Mouse (Mus musculus) MEL (cell line): ENCODE results near the gene Dnph1.
A peak's percentile ranks its signal among the peaks of the same experiment; 100 is the strongest.

Source experiments
- BHLHE40 ChIP-seq: IDR thresholded peaks from 2 replicates; pipeline ENCODE4 v1.6.1; 2012; ENCODE audit warnings: low read depth, mild to moderate bottlenecking, inconsistent platforms, low read length, improper control_type of control experiment, borderline replicate concordance
- CTCF ChIP-seq, 3 experiments: IDR thresholded peaks in 2 of 3; conservative IDR thresholded peaks in 1 of 3; 2 replicates each; pipeline ENCODE4 v1.5.1; 2011 to 2012; ENCODE audit warnings: low read length in 3 of 3, low read depth in 2 of 3, mild to moderate bottlenecking in 2 of 3, improper control_type of control experiment in 1 of 3, inconsistent platforms in 1 of 3, mixed read lengths in 1 of 3, moderate library complexity in 1 of 3; ENCODE audit not compliant: control insufficient read depth in 1 of 3, insufficient read depth in 1 of 3, poor library complexity in 1 of 3, severe bottlenecking in 1 of 3
- EP300 ChIP-seq, 2 experiments: IDR thresholded peaks; 2 replicates each; pipeline ENCODE4 v1.6.1; 2011; ENCODE audit warnings: improper control_type of control experiment in 2 of 2, low read length in 2 of 2, low read depth in 1 of 2, mild to moderate bottlenecking in 1 of 2
- ETS1 ChIP-seq: IDR thresholded peaks from 2 replicates; pipeline ENCODE4 v1.6.1; 2012; ENCODE audit warnings: low read depth, mild to moderate bottlenecking, inconsistent platforms, low read length, improper control_type of control experiment, moderate library complexity
- MAZ ChIP-seq: IDR thresholded peaks from 2 replicates; pipeline ENCODE4 v1.6.1; 2012; ENCODE audit warnings: low read depth, mild to moderate bottlenecking, inconsistent platforms, low read length, improper control_type of control experiment
- POLR2A ChIP-seq, 2 experiments: IDR thresholded peaks; 2 replicates each; pipeline ENCODE4 v1.6.1; 2011 to 2012; ENCODE audit warnings: low read length in 2 of 2, mild to moderate bottlenecking in 2 of 2, control low read depth in 1 of 2, improper control_type of control experiment in 1 of 2, low read depth in 1 of 2, moderate library complexity in 1 of 2; ENCODE audit not compliant: control insufficient read depth in 1 of 2, insufficient read depth in 1 of 2, poor library complexity in 1 of 2
- POLR2AphosphoS2 ChIP-seq: IDR thresholded peaks from 2 replicates; pipeline ENCODE4 v1.6.1; 2011; ENCODE audit warnings: low read length, improper control_type of control experiment
- POLR2AphosphoS5 ChIP-seq: IDR thresholded peaks from 2 replicates; pipeline ENCODE4 v1.6.1; 2012; ENCODE audit warnings: low read depth, borderline replicate concordance, mild to moderate bottlenecking, inconsistent platforms, low read length, moderate library complexity, mixed read lengths
- TBP ChIP-seq: IDR thresholded peaks from 2 replicates; pipeline ENCODE4 v1.8.0; 2011; ENCODE audit warnings: low read depth, low read length, improper control_type of control experiment

GRCm38 (mm10) chr17:46457791-46458190 is 38.7 kb upstream of the Dnph1 start:
- TF ChIP-seq ETS1 = no peak
- TF ChIP-seq CTCF (IDR thresholded peaks at IDR 0.05 in 2 of 3, conservative IDR thresholded peaks at IDR 0.05 in 1 of 3; ENCODE audit: control insufficient read depth in 1 of 3, insufficient read depth in 1 of 3, low read depth in 2 of 3, low read length in 3 of 3, poor library complexity in 1 of 3, severe bottlenecking in 1 of 3) = peak; percentile 83 to 89 (median 83)
- no peak for TF ChIP-seq POLR2AphosphoS5
- TF ChIP-seq POLR2A (IDR thresholded peaks at IDR 0.05; ENCODE audit: control insufficient read depth in 1 of 2, insufficient read depth in 1 of 2, low read depth in 1 of 2, low read length in 2 of 2, poor library complexity in 1 of 2) = no peak
- no peak for TF ChIP-seq EP300 (IDR thresholded peaks at IDR 0.05; ENCODE audit: low read depth in 1 of 2, low read length in 2 of 2)
- TF ChIP-seq TBP = no peak
- no peak for TF ChIP-seq MAZ
- TF ChIP-seq POLR2AphosphoS2 = no peak
- TF ChIP-seq BHLHE40 = 0 out of 2 replicates have a peak, but pooled peaks have one; percentile 13
